Mouse (Mus musculus): ENCODE measurements around the gene Psmc6. TPM values are rescaled to one million over a fixed set of nuclear protein-coding genes. Genes with fewer than 3 reads are reported as not detected.

Psmc6 gene
- polyA plus RNA-seq, 1 experiment from 2014 or later = 198 TPM

DNA sequence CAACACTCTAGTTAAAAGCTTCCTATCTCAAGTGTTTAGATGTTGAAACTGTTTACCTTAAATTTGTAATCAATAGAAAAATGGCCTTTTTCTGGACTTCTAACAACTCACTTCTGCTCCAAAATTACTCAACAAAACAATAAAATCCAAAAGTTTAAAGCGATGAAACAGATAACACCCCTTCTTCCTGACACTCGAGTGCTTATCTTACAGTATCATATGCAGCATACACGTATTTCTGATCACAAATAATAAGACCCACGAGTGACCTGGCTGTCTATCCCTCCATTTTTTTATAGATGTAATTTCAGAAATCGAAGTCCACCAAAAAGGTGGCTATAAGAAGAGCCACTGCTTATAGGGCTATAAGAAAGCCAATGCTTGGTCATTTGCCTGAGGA is 12.7 kb upstream of the Psmc6 start:
- no peaks in the 10 kb centered on the region for H3K9me3 ChIP-seq (ENCODE audit: control insufficient read depth, low read length)
- 80% methylated on average over 5 of the region's 5 CpGs for WGBS
- no peak overlapping the region for H3K27ac ChIP-seq (ENCODE audit: low read depth, low read length)
- H3K4me3 ChIP-seq (ENCODE audit: low read length) = peak overlapping the region; percentile 93; the same call in 1 of the 2 replicates
- H3K4me1 ChIP-seq (ENCODE audit: control insufficient read depth, insufficient read depth, low read length) = peaks cover 5% of the 10 kb centered on the region; the same call in 1 of the 2 replicates
- no peak overlapping the region for H3K9ac ChIP-seq (ENCODE audit: low read depth, low read length)
- no peak for ATAC-seq (ENCODE audit: low FRiP score, low TSS enrichment)
- H3K36me3 ChIP-seq (ENCODE audit: control insufficient read depth, insufficient read depth, low read length) = no peaks in the 10 kb centered on the region
- H3K27me3 ChIP-seq (ENCODE audit: control insufficient read depth, insufficient read depth, low read length) = no peaks in the 10 kb centered on the region
- H3K4me2 ChIP-seq (replicated peaks; ENCODE audit: low read depth, low read length) = peak overlapping the region; percentile 81

DNA sequence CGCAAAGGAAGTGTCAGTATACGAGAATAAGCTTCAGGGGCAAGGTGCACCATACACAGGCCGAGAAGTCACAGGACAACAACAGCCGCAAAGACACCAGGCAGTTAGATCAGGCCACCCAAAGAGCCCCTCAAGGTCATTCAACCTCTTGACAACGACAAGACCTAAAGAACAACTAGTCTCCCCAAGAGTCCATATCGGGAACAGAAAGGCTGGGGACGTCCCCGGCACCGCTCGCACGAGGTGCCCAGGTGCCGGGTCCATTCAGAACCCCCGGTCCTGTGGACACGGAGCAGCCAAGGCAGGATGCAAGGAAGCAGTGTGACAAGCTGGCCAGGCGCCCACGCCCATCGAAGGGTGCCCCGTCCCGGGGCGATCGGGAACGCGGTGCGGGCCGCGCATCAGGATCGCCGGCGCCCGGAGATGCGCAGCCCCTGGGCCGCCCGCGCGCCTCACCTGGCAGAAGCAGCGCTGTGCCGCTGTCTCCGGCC is 11.6 kb upstream of the Psmc6 start:
- H3K9ac ChIP-seq (ENCODE audit: low read depth, low read length) = peak overlapping the region; percentile 90
- H3K4me2 ChIP-seq (replicated peaks; ENCODE audit: low read depth, low read length) = peak overlapping the region; percentile 81
- H3K4me3 ChIP-seq (ENCODE audit: low read length) = peak overlapping the region; percentile 93
- H3K27ac ChIP-seq (ENCODE audit: low read depth, low read length) = peak overlapping the region; percentile 79
- H3K27me3 ChIP-seq (ENCODE audit: control insufficient read depth, insufficient read depth, low read length) = no peaks in the 10 kb centered on the region
- under 1% methylated on average over 31 of the region's 38 CpGs for WGBS
- peak; percentile 20 for ATAC-seq (ENCODE audit: low FRiP score, low TSS enrichment)
- peaks cover 5% of the 10 kb centered on the region; the same call in 1 of the 2 replicates for H3K4me1 ChIP-seq (ENCODE audit: control insufficient read depth, insufficient read depth, low read length)
- H3K36me3 ChIP-seq (ENCODE audit: control insufficient read depth, insufficient read depth, low read length) = no peaks in the 10 kb centered on the region
- no peaks in the 10 kb centered on the region for H3K9me3 ChIP-seq (ENCODE audit: control insufficient read depth, low read length)

DNA sequence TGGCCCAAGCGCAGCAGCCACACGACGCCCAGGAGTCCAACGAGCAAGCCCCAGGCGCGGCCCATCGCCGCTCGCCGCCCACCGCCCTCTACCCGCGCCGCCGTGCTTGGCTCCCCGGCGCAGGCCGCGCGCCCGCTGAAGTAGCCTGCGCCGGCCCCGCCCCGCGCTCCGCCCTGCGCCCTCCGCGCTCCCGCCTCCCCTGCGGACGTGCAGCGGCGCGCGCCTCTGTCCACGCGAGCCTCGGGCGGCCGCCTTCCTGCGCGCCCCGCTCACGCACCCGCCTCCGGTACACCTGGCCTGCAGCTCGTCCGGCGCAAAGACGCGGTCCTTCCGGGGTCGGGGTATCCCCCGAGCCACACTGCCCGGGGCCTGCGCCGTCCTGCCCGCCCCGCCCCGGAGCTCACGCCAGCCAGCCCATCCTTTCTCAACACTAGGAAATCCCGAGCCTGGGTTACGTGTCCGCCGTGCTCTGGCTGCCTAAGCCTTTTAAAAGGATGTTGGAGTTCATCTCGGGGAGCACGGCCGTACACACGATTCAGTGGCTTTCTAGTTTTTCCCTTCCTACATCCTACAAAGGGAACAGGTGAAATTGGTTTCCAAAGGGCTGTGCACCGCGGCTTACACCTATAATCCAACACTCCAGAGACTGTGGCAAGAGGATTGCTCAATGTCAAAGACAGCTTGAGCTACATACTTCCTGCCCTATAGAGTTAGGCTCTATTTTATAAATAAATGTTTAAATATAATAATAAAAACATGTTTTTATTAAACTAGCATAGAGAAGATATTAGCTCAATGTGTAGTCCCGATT is 11.0 kb upstream of the Psmc6 start, which contains the start of gene Ero1l:
Ero1l (minus strand) TSS at position 346 of the 811 bp plus-strand sequence.
- H3K36me3 ChIP-seq (ENCODE audit: control insufficient read depth, insufficient read depth, low read length) = no peaks in the 10 kb centered on the region
- H3K4me1 ChIP-seq (ENCODE audit: control insufficient read depth, insufficient read depth, low read length) = peaks cover 5% of the 10 kb centered on the region; the same call in 1 of the 2 replicates
- peak within 1 kb of the TSS; percentile 81 for H3K4me2 ChIP-seq (replicated peaks; ENCODE audit: low read depth, low read length)
- ATAC-seq (ENCODE audit: low FRiP score, low TSS enrichment) = peak; percentile 97
- H3K27me3 ChIP-seq (ENCODE audit: control insufficient read depth, insufficient read depth, low read length) = no peaks in the 10 kb centered on the region
- peak within 1 kb of the TSS; percentile 90 for H3K9ac ChIP-seq (ENCODE audit: low read depth, low read length)
- H3K4me3 ChIP-seq (ENCODE audit: low read length) = peak within 1 kb of the TSS; percentile 93
- peak within 1 kb of the TSS; percentile 79 for H3K27ac ChIP-seq (ENCODE audit: low read depth, low read length)
- WGBS = 2% methylated on average over 55 of the region's 74 CpGs
- no peaks in the 10 kb centered on the region for H3K9me3 ChIP-seq (ENCODE audit: control insufficient read depth, low read length)

GRCm38 (mm10) chr14:45319237-45319610 is 10.4 kb upstream of the Psmc6 start:
- H3K9me3 ChIP-seq (ENCODE audit: control insufficient read depth, low read length) = no peaks in the 10 kb centered on the region
- no peak overlapping the region for H3K27ac ChIP-seq (ENCODE audit: low read depth, low read length)
- H3K36me3 ChIP-seq (ENCODE audit: control insufficient read depth, insufficient read depth, low read length) = no peaks in the 10 kb centered on the region
- H3K9ac ChIP-seq (ENCODE audit: low read depth, low read length) = no peak overlapping the region
- H3K4me2 ChIP-seq (replicated peaks; ENCODE audit: low read depth, low read length) = peak overlapping the region; percentile 81; the same call in 1 of the 2 replicates
- 70% methylated on average over 3 of the region's 3 CpGs for WGBS
- H3K4me1 ChIP-seq (ENCODE audit: control insufficient read depth, insufficient read depth, low read length) = peaks cover 5% of the 10 kb centered on the region; the same call in 1 of the 2 replicates
- H3K4me3 ChIP-seq (ENCODE audit: low read length) = peak overlapping the region; percentile 93
- ATAC-seq (ENCODE audit: low FRiP score, low TSS enrichment) = no peak
- no peaks in the 10 kb centered on the region for H3K27me3 ChIP-seq (ENCODE audit: control insufficient read depth, insufficient read depth, low read length)

GRCm38 (mm10) chr14:45320111-45320510 is 9.5 kb upstream of the Psmc6 start:
- no peaks in the 10 kb centered on the region for H3K27me3 ChIP-seq (ENCODE audit: control insufficient read depth, insufficient read depth, low read length)
- H3K9me3 ChIP-seq (ENCODE audit: control insufficient read depth, low read length) = no peaks in the 10 kb centered on the region
- H3K4me3 ChIP-seq (ENCODE audit: low read length) = no peak overlapping the region
- peaks cover 5% of the 10 kb centered on the region; the same call in 1 of the 2 replicates for H3K4me1 ChIP-seq (ENCODE audit: control insufficient read depth, insufficient read depth, low read length)
- H3K27ac ChIP-seq (ENCODE audit: low read depth, low read length) = no peak overlapping the region
- H3K9ac ChIP-seq (ENCODE audit: low read depth, low read length) = no peak overlapping the region
- no peak overlapping the region for H3K4me2 ChIP-seq (replicated peaks; ENCODE audit: low read depth, low read length)
- H3K36me3 ChIP-seq (ENCODE audit: control insufficient read depth, insufficient read depth, low read length) = no peaks in the 10 kb centered on the region
- ATAC-seq (ENCODE audit: low FRiP score, low TSS enrichment) = no peak
- 76% methylated on average over 4 of the region's 4 CpGs for WGBS

- ATAC-seq (ENCODE audit: low FRiP score, low TSS enrichment) = no peak
- Histone ChIP-seq H3K9me3 (ENCODE audit: control insufficient read depth, low read length) (no peaks in the 10 kb centered on the region), H3K4me1 (ENCODE audit: control insufficient read depth, insufficient read depth, low read length) (peaks cover 5% of the 10 kb centered on the region; the same call in 1 of the 2 replicates), H3K27ac (ENCODE audit: low read depth, low read length) (no peak overlapping the region), H3K36me3 (ENCODE audit: control insufficient read depth, insufficient read depth, low read length) (no peaks in the 10 kb centered on the region), H3K4me3 (ENCODE audit: low read length) (no peak overlapping the region), H3K27me3 (ENCODE audit: control insufficient read depth, insufficient read depth, low read length) (no peaks in the 10 kb centered on the region), H3K4me2 (replicated peaks; ENCODE audit: low read depth, low read length) (no peak overlapping the region), H3K9ac (ENCODE audit: low read depth, low read length) (no peak overlapping the region)
- 79% methylated on average over 3 of the region's 3 CpGs for WGBS
Observed at GRCm38 (mm10) chr14:45321067-45321466, 8.5 kb upstream of the Psmc6 start.

- Histone ChIP-seq H3K4me2 (replicated peaks; ENCODE audit: low read depth, low read length) (no peak overlapping the region), H3K9ac (ENCODE audit: low read depth, low read length) (no peak overlapping the region), H3K36me3 (ENCODE audit: control insufficient read depth, insufficient read depth, low read length) (no peaks in the 10 kb centered on the region), H3K9me3 (ENCODE audit: control insufficient read depth, low read length) (no peaks in the 10 kb centered on the region), H3K27ac (ENCODE audit: low read depth, low read length) (no peak overlapping the region), H3K4me3 (ENCODE audit: low read length) (no peak overlapping the region), H3K27me3 (ENCODE audit: control insufficient read depth, insufficient read depth, low read length) (no peaks in the 10 kb centered on the region), H3K4me1 (ENCODE audit: control insufficient read depth, insufficient read depth, low read length) (peaks cover 5% of the 10 kb centered on the region; the same call in 1 of the 2 replicates)
- WGBS = 71% methylated on average over 5 of the region's 5 CpGs
- no peak for ATAC-seq (ENCODE audit: low FRiP score, low TSS enrichment)
Observed at GRCm38 (mm10) chr14:45321622-45322021, 8.0 kb upstream of the Psmc6 start.

- H3K36me3 ChIP-seq (ENCODE audit: control insufficient read depth, insufficient read depth, low read length) = no peaks in the 10 kb centered on the region
- no peaks in the 10 kb centered on the region for H3K9me3 ChIP-seq (ENCODE audit: control insufficient read depth, low read length)
- H3K4me3 ChIP-seq (ENCODE audit: low read length) = no peak overlapping the region
- H3K27me3 ChIP-seq (ENCODE audit: control insufficient read depth, insufficient read depth, low read length) = no peaks in the 10 kb centered on the region
- H3K4me2 ChIP-seq (replicated peaks; ENCODE audit: low read depth, low read length) = no peak overlapping the region
- H3K27ac ChIP-seq (ENCODE audit: low read depth, low read length) = no peak overlapping the region
- 92% methylated on average over 2 of the region's 2 CpGs for WGBS
- H3K9ac ChIP-seq (ENCODE audit: low read depth, low read length) = no peak overlapping the region
- H3K4me1 ChIP-seq (ENCODE audit: control insufficient read depth, insufficient read depth, low read length) = peaks cover under 1% of the 10 kb centered on the region; the same call in 1 of the 2 replicates
- ATAC-seq (ENCODE audit: low FRiP score, low TSS enrichment) = no peak
Observed at GRCm38 (mm10) chr14:45322450-45322849, 7.1 kb upstream of the Psmc6 start.

GRCm38 (mm10) chr14:45323320-45323719 is 6.3 kb upstream of the Psmc6 start:
- Histone ChIP-seq H3K36me3 (ENCODE audit: control insufficient read depth, insufficient read depth, low read length) (no peaks in the 10 kb centered on the region), H3K27ac (ENCODE audit: low read depth, low read length) (no peak overlapping the region), H3K4me3 (ENCODE audit: low read length) (no peak overlapping the region), H3K27me3 (ENCODE audit: control insufficient read depth, insufficient read depth, low read length) (no peaks in the 10 kb centered on the region), H3K4me1 (ENCODE audit: control insufficient read depth, insufficient read depth, low read length) (no peaks in the 10 kb centered on the region), H3K9me3 (ENCODE audit: control insufficient read depth, low read length) (no peaks in the 10 kb centered on the region), H3K4me2 (replicated peaks; ENCODE audit: low read depth, low read length) (no peak overlapping the region), H3K9ac (ENCODE audit: low read depth, low read length) (no peak overlapping the region)
- ATAC-seq (ENCODE audit: low FRiP score, low TSS enrichment) = no peak
- WGBS = 88% methylated on average over 3 of the region's 3 CpGs
